Mouse (Mus musculus) right cerebral cortex, postnatal 25 days (tissue): ENCODE results near the gene Sgpl1.

ENCODE experiments used
- DNase-seq: peaks from one replicate; pipeline ENCODE4 v3.0.0; 2022

The Sgpl1 gene

DNA sequence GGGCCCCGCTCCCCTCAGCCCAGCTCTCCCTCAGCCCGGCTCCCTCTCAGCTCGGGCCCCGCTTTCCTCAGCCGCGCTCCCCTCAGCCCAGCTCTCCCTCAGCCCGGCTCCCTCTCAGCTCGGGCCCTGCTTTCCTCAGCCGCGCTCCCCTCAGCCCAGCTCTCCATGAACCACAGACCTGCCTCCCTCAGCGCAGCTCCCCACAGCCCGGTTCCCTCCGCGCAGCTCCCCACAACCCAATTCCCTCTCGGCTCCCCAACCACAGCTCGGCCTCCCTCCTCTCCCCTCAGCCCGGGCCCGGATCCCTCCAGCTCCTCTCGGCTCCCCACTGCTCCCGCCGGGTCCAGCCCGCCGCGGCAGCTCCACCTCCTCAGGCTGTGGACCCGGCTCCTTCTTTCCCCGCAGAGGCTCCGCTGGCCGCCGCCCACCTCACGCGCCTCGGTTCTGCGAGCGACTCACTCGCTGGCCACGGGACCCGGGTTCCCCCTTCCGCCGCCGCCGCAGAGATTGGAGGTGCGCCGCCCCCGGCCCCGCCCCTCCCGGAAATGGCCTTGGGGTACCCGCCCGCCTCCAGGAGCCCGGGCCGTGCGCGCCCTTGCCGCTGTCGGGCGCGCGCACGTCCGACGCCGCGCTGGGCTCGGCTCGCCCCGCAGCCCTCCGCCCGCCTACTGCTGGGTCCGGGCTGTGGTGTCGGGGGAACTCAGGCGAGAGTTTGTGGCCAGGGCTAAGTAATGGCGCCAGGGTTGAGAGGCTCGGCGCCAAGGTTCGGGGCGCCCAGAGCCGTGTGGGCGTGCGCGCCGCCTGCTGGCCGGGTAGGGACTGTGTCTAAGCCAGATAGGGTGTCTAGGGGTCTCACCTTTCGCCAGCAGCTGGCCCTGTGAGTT, at the start of gene Sgpl1:
TSS of gene Sgpl1 (minus strand) at position 547 of the 884 bp plus-strand sequence.
- peak; percentile 90 for DNase-seq

DNA sequence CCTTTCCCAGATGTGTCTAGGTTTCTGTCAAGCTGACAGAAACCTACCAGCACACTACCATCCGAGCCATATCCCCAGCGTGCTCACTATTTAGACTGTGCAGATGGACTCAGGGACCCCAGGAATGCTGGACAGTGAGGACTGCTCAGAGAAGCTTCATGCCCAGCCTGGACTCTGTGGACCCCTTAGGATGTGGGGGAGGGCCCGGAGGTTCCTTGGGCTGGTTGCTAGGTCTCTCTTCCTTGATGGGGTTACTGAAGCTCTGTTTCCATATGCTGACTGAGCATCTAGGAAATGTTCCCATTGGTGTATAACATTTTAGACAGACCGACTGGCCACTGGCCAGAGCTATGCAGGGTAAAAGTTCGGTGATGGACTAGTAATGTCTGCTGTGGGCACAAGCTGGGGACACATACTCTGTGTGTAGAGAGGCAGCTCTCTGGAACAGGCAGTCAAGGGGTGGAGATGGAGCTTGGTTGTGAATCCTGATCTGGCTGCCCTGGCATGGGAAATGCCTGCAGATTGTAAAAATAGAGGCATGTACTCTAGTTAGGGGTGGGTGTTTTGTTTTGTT, 48.3 kb upstream of the Sgpl1 start:
- no peak for DNase-seq

- DNase-seq, result no peak
Measured at GRCm38 (mm10) chr10:61195216-61195615, 47.7 kb upstream of the Sgpl1 start.

DNA sequence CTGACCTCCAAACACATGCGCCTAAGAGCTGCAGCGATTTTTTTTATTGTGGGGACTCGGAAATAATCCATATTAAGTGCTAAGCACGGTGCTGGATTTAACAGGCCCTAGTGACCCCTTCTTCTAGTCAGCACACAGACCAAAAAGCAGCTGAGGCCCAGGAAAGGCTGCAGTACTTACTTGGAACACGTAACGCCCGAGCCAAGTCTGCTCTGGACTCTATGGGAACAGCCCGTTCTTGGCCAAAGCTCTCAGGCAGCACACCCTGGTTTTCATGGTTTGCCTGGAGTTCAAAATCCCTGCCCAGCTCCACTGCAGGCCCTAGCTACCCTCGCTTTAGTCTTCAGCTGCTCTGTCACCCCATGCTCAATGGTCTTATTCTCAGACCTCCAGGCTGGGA, 47.1 kb upstream of the Sgpl1 start:
- no peak for DNase-seq

- no peak for DNase-seq
Measured at GRCm38 (mm10) chr10:61188010-61188409, 40.5 kb upstream of the Sgpl1 start.

DNA sequence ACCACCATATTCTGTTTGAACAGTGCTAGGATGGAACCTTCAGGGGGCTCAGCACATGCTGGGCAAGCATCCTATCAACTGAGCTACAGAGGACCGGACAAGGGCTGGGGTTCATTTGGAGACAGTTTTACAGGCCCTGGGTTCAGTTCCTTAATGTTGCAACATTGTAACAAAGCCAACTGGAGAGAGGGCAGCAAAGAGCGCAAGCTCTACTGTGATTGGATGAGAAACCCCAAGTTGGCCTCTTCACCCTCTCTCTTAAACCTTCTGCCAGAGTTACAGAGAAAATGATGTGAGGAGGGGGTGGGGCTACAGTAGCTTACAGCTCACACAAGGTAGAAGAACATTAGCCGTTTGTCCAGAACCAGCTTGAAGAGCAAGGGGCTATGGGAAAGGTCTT, 39.5 kb upstream of the Sgpl1 start:
- no peak for DNase-seq

GRCm38 (mm10) chr10:61179927-61180326, 32.4 kb upstream of the Sgpl1 start:
- DNase-seq, result no peak

DNA sequence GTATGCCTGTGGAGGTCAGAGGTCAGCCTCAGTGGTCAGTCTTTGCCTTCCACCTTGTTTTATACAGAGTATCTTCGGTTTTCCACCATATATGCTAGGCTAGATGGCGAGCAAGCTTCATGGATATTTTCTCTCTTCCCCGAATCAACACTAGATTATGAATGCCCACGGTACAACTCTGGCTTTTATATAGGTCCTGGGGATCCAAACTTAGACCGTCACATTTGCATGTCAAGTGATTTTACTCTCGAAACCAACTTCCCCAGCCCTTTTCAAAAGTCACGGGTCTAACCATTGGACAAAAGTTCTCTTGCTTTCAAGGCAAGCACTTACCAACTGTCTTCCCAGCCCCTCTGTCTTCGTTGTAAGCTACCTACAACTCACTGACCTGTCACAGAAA, 31.2 kb upstream of the Sgpl1 start:
- no peak for DNase-seq

DNA sequence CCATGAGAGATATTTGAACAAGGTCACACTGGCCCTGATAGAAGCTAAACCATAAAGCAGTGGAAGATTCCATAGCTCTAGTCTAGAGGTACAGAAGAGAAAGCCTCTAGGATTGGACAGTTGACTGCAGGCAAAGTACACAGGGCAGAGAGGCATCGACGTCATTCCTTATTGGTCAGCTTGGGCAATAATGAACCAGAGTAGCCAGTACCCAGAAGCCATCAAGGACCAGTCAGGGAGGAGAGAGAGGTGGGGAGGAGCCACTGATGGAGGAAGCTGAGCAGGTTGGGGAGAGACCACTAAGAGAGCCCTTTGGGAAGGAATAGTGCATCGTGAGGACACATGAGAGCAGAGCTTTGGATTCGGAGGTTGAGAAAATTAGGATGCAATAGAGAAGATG, 30.2 kb upstream of the Sgpl1 start:
- DNase-seq, result no peak

GRCm38 (mm10) chr10:61176221-61176790, 28.8 kb upstream of the Sgpl1 start:
- no peak for DNase-seq

DNA sequence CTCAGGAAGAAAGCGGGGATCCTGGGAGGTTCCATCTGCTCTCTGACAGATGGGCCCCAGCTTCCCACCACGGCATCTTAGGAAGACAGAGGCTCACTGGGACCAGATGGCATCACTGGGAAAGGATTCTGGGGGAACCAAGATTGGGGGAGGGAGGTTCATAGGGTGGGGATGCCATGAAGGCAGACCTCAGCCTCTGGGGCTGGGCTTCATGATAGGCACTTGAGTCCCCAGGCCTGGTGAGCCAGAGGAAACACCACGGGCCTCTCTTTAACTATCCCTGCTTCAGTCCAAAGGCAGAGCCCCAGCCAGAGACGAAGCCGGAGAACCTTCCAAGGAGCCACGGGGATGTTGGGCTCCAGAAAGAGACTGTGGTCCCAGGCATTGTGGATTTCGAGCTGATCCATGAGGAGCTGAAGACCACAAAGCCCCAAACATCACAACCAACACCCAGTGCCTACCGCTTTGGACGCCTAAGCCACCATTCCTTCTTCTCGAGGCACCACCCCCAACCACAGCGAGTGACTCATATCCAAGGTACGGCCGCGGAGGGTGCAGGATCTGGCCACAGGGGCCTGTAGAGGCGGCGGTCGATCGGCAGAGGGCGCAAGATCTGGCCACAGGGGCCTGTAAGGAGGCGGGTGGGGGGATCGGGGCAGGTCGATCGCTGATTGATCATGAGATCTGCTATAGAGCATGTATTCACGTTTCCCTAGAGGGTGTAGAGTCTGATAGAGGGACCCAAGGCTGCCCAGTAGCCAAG, 28.1 kb upstream of the Sgpl1 start:
- DNase-seq, result peak; percentile 33

GRCm38 (mm10) chr10:61174711-61175441, 27.4 kb upstream of the Sgpl1 start:
- DNase-seq, result no peak

- no peak for DNase-seq
Measured at GRCm38 (mm10) chr10:61172496-61172895, 25.0 kb upstream of the Sgpl1 start.

GRCm38 (mm10) chr10:61171654-61172053, 24.2 kb upstream of the Sgpl1 start, which contains the start of gene Tbata:
Gene Tbata, plus strand, starts transcription at chr10:61171954.
- no peak for DNase-seq

DNA sequence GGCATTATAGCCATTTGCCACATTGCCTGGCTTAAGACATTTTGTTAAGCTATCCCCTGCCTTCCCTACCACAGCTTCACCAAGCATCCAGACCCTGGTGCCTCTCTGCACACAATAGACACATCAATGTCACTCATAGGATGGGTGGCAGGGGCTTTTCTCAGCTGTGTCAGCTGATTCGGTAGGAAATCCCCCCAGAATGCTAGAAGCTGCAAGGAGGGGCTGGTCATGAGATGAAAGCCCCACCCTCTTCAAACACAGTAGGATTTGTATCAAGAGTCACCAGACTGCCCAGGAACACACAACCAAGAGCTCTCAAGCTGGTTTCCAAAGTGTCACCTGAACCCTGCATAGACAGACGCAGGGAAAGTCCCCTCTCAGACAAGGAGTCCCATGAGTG, 20.9 kb upstream of the Sgpl1 start:
- DNase-seq, result no peak

GRCm38 (mm10) chr10:61167333-61168096, 20.0 kb upstream of the Sgpl1 start:
- no peak for DNase-seq

DNA sequence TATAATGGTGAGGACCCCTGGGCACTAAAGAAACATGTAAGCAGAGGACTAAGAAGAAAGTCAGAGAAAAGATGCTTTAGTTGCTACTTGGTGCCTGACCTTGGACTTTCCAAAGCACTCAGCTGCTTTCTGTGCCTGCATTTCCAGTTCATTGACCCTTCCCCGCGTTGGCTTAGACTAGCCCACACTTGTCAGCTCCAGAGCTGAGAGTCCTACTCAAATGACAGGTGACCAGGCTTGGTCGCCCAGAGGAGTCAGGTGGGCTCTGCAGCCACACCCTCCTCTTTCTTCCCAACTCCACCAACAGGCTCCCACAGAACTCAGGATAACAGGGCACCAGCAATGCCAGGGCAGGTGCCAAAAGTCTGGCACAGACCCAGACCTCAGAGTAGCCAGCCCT, 14.9 kb upstream of the Sgpl1 start:
- DNase-seq, result no peak

DNA sequence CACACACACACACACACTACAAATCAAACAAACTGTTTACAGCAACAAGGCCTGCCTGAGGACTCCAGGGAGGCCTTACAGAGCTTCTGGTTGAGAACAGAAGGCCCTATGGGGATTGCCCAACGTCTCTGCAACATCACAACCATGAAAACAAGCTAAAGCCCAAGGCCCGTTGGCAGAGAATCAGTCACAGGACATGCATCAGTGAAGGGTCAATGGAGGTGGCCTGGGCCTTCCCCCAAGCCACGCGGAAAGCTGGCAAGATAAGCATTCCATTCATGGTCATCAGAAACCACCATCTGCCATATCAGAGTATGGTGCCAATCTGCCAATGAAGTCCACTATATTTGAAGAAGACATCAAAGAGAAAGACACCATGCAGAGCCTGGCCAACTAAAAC, 13.2 kb upstream of the Sgpl1 start:
- DNase-seq, result no peak

DNA sequence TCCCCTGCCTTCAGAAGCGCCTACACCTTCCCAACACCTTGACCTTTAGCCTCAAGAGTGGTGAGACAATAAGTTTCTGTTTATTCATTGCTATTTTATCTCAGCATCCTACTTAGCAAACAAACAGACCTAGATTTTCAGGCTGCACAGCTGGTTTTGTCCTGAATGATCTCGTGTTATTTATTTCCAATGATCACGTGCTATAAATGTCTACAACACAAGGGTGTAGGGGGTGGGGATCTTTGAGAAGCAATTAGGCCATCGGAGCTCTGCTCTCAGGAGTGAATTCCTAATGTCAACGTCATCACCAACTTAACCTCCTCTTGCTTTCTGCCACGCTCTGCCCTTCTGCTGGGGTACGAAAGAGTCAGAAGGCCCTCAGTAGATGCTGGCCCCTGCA, 12.6 kb upstream of the Sgpl1 start:
- DNase-seq, result no peak

GRCm38 (mm10) chr10:61158594-61158993, 11.1 kb upstream of the Sgpl1 start:
- no peak for DNase-seq

DNA sequence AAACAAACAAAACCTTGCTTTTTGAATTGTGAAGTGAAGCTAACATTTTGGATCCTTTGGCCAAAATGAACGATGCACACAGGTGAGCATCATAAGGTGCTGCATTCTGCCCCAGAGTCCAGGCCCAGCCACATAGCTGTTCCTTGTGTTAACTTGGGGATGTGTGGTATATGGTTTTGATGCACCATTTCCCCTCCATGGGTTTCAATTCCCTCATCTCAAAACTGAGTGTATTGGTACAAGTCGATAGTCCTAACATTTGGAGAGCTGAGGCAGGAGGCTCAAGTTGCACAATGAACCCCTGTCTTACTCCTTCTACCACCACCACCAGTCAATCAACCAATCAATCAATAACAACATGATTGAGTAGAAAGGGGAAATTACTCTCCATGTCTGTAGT, 8.9 kb upstream of the Sgpl1 start:
- DNase-seq, result no peak

DNA sequence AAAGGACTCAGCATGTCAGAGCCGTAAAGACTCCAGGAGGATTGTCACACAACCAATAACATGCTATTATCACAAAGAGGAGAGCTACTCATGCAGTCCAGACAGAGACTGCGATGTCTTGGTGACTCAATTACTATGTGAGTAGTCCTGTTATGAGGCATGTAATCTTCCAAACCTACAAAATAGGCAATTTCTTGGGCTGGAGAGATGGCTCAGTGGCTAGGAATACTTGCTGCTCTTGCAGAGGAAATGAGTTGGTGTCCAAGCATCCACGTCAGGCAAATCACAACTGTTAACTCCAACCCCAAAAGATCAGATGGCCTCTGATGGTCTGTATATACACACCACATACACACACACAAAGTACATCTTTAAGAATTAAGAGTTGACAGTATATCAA, 8.1 kb upstream of the Sgpl1 start:
- no peak for DNase-seq
